Mouse (Mus musculus) kidney, adult 2 months (tissue): Measurements from ENCODE around the gene Mpg.

Experiments
- CTCF ChIP-seq: fragments of 200-500 bp; conservative IDR thresholded peaks from 2 replicates; pipeline ENCODE4 v1.5.1; 2011; ENCODE audit warnings: low read depth, mild to moderate bottlenecking, control low read depth, low read length, moderate library complexity, mixed read lengths; ENCODE audit not compliant: insufficient read depth, insufficient read length
- POLR2A ChIP-seq: fragments of 200-500 bp; IDR thresholded peaks from one replicate; pipeline ENCODE4 v1.6.1; 2011; ENCODE audit warnings: low read depth, low read length, control low read depth

GRCm38 (mm10) chr11:32236712-32237410, 10.6 kb downstream of the Mpg start:
- TF ChIP-seq CTCF (peak; percentile 58), POLR2A (no peak)
